Mouse (Mus musculus) c-Kit-positive CD71-positive TER-119-positive erythroid progenitor cells, embryonic 14.5 days (primary cell): ENCODE data around the gene Rnaseh2a.

Experiments used
- DNase-seq: peaks from one replicate; pipeline ENCODE4 v3.0.0-alpha.2; 2013; ENCODE audit warnings: low spot score

Gene Rnaseh2a

DNA sequence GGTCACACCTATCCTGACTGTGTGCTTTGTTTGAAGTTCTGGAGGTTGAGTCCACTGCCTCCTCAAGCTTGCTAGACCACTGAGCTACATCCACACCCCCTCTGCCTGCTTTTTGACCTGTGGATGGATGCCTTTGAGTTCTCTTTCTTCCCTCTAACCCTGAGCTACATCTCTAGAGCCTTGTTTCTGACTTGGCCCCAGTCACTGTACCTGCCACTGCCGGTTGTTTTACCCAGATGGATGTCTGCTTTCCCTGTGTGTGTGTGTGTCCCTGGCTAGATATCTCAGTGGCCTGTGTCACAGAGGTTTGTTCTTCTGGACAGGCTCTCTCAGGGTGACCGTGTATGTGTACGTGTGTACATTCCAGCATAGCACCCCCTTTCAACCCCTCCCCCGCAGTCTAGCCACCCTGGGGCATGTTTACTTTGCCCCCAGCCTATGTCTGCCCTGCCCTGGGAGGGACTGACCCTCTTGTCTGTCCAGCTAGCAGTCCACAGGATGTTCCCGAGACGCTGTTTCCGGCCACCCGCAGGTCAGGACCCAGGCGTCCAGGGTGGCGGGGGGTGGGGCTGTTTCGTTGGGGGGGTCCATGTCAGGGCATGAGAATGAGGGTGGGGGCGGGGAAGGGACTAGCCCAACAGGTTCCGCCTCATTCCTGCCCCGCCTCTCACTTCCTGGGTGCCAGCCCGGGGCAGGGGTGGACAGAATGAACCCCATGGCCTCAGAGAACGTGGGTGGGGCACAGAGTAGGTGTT, 14.9 kb upstream of the Rnaseh2a start:
- DNase-seq = no peak

DNA sequence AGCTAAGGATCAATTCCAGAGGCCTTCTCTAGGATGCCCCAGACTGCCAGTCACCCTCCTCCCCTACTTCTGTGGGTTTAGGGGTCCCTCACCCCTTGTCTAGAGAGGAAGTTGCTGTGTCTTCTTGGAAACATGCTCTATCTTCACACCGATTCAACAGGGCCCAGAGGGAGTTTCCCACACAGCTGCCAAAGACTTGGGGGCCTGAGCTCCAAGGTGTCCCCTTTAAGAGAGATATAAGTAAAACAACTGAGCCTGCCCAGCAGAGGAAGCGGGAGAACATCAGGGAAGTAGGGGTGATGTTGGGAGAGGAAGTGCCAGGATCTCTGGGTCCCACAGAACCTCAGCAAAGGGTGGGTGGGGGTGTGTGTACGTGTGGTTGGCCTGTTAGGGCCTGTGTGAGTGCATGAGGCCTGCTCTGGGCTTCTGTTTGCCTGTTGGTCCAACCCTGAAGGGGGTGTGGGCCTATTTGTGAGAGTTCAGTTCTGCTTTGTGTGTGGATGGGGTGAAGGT, 13.0 kb upstream of the Rnaseh2a start:
- DNase-seq = no peak

DNA sequence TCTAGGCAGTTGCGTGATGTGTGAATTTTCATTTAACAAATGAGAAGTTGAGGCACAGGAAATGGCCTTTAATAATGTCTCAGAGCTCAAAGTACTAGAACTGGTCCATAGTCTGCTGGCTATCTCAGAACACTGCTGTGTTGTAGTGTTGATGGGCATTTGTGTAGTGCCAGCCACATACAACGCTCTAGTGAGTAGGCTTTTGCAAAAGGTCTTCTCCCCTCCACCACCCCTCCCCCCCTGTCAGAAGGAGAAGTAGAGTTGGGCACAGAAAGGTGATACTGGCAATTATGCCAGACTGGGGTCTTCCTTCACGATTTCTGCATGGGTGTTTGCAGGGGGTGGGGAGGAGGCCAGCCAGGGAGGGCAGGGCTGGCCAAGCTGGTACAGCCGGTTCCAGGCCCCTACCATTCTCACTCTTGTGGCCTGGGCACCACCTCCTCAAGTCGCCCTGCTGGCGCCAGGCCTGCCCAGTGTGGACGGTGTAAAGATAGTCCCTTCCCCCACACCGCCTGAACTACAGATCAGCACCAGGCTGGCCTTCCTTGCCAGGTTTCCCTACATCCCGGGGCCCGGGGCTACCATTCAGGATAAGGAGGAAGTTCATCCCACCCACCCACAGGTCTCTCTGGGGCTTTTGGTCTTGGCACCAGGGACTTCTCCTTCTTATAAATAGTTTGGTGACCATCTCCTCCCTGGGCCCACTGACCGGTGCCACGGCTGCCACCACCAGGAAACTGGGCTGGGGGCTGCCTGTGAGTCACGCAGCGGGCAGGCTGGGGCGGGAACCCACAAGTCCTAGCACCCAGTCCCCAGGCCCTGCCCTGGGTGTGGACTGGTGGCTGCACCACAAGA, 12.3 kb upstream of the Rnaseh2a start:
- DNase-seq = no peak

DNA sequence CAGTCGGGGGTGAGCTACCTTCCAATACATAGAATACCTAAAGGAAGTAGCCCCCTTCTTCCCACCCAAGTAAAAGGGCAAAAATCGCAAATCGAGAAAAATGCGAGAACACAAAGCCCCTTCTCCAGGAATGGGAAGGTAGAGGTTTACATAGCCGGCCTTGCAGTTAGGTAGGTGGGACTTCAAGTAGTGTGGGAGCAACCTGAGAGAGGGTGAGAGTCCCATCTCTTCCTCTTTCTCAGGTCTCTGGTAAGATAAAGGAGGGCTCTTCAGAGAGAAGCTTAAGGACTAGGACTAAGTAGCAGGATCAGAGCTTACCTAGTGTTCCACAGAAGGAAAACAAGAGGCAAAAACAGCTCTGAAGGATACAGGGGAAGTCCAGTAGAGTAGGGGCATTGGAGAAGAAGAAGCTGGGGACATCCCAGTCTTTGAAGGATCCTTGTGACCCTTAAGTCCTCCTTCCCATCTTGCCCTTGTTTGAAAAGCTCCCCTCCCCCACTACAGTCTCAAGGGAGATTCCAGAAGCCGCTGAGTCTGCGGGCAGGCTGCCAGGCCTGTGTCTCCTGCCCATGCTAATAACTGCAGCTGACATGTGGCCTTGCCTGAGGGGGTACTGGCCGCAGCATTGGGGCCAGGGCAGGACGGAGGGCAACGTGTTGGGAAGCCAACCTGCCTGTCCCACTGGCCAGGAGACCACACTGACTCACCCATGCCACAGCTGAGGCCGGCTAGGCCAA, 11.2 kb upstream of the Rnaseh2a start:
- no peak for DNase-seq

- peak; percentile 91 for DNase-seq
Observed at GRCm38 (mm10) chr8:84979599-84980421, 10.2 kb upstream of the Rnaseh2a start.

DNA sequence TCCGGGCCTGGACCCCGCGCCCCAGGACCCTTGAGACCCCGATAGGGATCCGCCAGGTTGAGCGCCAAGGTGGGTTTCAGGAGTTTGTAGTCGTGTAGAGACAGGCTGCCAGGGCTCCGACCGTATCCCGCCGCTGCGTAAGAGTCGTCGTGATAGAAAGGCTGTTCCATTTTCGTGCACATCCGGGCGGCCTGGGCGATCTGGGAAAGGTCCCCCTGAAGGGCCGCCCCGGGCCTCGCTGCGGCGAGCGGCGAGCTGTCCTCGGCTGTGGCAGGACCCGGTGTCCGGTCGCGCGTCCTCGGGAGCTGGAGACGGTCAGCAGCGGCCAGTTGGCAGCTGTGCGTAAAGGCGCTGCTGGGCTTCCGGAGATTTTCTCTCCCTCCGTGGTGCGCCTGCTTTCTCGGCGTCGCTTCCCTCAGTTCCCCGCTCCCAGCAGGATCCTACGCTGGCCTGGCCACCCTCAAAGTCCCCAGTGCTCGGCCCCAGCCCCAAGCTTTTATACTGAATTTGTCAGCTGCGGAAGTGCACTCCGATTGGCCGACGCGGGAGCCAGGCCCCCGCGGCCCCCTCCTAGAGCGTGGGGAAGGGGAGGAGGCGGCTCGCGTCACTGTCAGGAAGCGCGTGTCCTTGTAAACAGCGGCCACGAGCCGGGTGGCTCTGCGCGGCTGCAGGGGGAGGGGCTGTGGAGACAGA, 8.8 kb upstream of the Rnaseh2a start, which contains the start of gene Junb:
TSS of gene Junb (minus strand) at position 471 of the 693 bp plus-strand sequence.
- DNase-seq = peak; percentile 86

- DNase-seq = peak; percentile 53
Observed at GRCm38 (mm10) chr8:84977435-84978247, 8.1 kb upstream of the Rnaseh2a start.

DNA sequence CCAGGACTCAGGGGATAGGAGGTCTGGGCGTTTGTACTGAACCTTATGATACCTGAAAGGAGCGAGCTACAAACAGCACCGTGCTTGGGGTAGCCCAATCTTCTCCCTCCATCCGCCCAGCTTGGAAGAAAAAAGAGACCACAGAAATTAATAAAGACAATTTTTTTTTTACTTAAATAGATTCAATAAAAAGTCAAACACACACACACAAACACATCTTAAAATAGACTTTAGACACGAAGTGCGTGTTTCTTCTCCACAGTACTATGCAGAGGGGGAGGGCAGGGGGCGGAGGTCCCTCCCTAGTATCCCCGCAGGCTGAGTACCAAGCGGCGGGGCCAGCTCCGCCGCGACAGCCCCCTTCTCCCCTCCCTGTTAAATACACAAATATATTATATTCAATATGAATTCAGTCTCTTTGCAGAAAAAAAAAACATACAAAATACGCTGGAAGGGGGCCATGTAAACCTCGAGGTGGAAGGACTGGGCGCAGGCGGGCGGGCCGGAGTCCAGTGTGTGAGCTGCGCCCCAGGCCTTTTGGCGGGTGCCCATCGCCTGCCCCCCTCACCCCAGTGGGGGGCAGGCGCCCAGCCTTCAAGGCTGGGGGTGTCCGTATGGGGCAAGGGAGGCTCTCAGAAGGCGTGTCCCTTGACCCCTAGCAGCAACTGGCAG, 7.3 kb upstream of the Rnaseh2a start:
- no peak for DNase-seq

- DNase-seq = peak; percentile 95
Observed at GRCm38 (mm10) chr8:84976031-84976762, 6.6 kb upstream of the Rnaseh2a start.

DNA sequence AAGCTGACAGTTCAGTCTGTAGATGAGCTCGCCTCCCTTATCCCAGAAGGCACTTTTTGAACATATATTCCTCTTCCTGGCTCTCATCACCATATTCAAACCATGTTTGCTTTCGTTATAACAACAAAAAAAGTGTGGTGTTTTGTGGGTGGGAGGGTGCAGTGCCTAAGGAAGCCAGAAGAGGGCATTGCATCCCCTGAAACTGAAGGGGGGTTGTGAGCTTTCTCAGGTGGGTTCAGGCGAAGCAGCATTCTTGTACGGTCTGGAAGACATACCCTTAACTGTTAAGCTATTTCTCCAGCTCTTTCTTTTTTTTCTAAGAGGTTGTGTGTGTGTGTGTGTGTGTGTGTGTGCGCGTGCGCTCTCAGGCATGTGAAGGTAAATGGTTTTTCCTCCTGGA, 5.9 kb upstream of the Rnaseh2a start:
- DNase-seq = peak; percentile 79

GRCm38 (mm10) chr8:84974543-84975142, 5.1 kb upstream of the Rnaseh2a start:
- DNase-seq = peak; percentile 50

GRCm38 (mm10) chr8:84973803-84974542, 4.4 kb upstream of the Rnaseh2a start:
- peak; percentile 75 for DNase-seq

GRCm38 (mm10) chr8:84973079-84973478, 3.5 kb upstream of the Rnaseh2a start:
- peak; percentile 28 for DNase-seq

GRCm38 (mm10) chr8:84970913-84971312, 1.3 kb upstream of the Rnaseh2a start:
- peak; percentile 95 for DNase-seq

DNA sequence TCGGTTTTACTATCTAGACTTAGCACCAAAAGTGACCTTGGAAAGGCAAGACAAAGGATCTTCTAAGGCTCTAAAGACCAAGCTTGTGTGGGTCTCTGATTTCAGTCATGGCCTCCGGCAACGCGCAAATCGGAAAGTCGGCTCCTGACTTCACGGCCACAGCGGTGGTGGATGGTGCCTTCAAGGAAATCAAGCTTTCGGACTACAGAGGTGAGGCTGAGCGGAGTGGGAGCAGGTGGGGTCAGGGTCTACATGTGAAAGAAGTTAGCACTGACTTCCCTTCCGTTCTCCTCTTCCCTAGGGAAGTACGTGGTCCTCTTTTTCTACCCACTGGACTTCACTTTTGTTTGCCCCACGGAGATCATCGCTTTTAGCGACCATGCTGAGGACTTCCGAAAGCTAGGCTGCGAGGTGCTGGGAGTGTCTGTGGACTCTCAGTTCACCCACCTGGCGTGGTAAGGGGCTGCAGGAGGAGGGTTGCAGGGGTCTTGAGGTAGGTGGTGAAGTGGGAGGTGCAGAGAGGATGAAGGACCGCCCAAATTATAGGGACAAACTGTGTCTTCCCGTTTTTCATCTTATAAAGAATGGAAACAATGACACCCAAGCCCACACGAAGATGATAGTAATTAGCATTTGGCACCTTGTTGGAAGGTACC, 696 bp upstream of the Rnaseh2a start:
- DNase-seq = no peak

GRCm38 (mm10) chr8:84968650-84969049, 917 bp downstream of the Rnaseh2a start:
- no peak for DNase-seq
